Mouse (Mus musculus) 3134 (cell line): ENCODE measurements around the gene Rae1.

Experiments used
- DNase-seq: peaks from one replicate; pipeline ENCODE4 v3.0.0-alpha.2; 2011; ENCODE audit warnings: low spot score; ENCODE audit not compliant: insufficient read length; ENCODE audit errors: extremely low read depth

Gene Rae1

GRCm38 (mm10) chr2:172999630-173000284 is at the start of gene Rae1:
Gene Rae1 (plus strand): TSS chr2:173000117.
- peak; percentile 97 for DNase-seq

DNA sequence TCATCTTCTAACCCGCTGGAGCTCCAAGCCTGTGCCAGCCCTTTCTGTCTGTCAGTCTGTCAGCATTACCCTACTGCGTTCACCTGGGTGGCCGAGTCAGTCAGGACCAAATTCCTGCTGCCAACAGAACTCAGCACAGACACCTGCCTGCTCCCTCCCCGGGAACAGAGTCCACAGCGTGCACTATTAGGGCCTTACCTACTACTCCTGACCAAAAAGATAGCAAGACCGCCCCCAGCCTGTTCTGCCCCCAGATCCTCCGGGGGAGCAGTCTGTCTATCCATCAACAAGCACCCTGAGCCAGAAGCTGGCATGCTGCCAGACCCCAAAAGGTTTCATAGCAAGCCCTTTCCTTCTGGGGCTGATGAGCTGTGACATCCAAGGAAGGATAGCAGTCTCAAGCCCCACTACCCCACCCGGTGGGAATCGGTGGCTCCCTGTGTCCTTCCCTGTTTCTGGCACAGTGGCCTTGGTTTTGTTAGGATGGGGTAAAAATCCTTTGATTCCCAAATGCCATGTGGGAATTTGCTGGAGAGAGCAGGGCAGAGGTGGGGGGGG is 49.7 kb upstream of the Rae1 start:
- no peak for DNase-seq

GRCm38 (mm10) chr2:172950722-172951121 is 49.2 kb upstream of the Rae1 start:
- no peak for DNase-seq

GRCm38 (mm10) chr2:172951976-172952375 is 47.9 kb upstream of the Rae1 start:
- DNase-seq = no peak

DNA sequence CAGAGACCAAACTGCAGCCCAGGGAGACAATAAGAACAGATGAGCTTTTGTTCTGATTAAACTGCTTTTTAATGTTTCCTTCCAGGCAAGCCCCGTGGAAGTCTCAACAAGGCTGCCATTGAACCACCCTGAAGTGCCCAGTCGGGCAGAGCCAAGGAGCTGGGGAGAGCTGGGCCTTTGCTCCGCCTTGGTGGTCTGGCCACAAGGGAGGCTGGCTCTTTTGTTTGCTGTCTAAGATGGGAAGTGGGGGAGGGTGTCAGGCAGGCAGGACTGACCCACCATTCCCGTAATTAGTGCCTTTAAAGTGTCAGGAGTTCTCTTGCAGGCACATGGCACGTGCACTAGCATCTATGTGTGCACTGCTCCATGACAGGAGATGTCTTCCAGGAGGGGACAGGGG is 41.3 kb upstream of the Rae1 start:
- DNase-seq = no peak

DNA sequence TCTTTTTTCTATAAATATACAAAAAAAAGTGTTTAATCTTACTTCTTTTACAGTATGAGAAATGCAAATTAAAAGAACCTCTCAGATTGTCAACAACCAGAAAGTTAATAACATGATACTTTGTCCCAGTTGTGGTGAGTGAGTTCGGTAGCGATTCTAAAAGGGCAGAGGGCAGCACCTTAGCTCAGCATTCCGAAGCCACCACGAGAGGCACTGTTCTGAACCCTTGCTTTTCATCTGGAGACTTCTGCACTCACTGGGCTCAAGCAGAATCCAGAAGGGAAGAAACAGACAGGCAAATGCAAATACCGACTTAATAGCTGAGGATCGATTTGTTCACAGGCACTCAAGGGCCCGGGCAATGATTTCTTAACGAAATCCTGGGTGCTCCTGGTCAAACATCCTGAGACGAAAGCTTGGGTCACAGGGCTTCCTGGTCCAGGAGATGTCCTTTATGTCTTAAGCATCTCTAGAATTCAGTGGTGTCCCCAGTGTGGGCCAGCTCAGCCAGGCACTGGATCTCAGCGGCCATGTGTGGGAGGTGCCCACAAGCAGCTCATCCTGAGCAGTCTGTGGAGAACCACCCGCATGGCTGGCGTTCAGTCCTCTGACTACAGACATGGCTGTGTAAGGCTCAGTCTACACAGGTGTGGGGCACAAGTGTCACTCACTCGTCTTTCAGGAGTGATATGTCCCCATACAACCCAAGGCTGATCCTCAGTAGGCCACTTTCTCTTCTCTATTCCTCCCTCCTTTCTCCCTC is 40.7 kb upstream of the Rae1 start:
- DNase-seq = no peak

DNA sequence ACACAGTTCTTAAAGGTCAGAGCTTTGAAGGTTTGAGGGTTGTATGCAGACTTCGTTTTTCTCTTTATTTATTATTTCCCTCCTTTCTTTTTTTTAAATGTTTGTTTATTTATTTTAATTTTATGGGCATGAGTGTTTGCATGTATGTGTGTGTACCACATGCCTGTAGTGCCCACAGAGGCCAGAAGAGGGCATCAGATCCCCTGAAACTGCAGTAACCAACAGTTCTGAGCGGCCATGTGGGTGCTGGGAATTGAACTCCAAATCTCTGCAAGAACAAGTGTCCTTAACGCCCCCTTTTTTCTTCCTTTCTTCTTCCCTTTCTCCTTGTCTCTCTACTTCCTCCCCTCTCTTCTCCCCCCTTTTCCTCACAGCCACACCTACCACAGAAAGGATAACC is 39.6 kb upstream of the Rae1 start:
- DNase-seq = no peak

DNA sequence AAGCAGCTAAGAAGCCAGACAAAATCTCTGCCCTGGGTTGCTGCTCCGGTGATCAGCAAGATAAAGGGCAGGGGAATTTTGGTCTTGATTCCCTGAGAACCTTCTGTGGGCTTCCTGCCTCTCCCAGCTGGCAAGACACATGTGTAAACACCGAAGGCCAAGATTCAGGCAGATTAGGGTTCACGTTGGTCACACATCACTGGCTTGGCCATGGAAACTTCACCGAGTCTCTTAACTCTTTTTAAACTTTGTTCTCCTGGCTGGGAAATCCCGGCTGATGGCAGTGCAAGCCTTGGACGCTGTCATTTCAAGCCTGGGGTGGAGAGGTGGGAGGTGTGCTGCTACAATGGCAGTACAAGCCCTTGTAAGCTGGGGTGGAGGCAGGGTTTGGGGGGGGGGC is 38.7 kb upstream of the Rae1 start:
- DNase-seq = no peak

GRCm38 (mm10) chr2:172965249-172965648 is 34.7 kb upstream of the Rae1 start:
- peak; percentile 69 for DNase-seq

DNA sequence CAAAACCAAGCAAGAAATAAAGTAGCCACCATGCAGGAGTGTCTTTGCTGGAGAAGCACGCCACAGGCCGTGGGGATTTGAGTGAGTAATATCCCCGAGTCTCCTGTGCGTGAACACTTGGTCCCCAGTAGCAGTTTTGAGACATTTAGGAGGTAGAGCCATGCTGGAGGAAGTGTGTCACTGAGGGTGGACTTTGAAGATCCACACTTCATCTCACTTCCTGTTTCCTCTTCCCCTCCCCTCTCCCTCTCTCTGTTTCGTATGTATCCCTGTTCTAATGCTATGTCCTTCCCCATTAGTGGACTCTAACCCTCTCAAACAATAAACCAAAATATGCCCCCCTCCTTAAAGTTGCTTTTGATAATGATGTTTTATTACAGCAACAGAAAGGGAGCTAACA is 33.4 kb upstream of the Rae1 start:
- DNase-seq = no peak

- DNase-seq = no peak
Observed at GRCm38 (mm10) chr2:172971865-172972264, 28.1 kb upstream of the Rae1 start.

DNA sequence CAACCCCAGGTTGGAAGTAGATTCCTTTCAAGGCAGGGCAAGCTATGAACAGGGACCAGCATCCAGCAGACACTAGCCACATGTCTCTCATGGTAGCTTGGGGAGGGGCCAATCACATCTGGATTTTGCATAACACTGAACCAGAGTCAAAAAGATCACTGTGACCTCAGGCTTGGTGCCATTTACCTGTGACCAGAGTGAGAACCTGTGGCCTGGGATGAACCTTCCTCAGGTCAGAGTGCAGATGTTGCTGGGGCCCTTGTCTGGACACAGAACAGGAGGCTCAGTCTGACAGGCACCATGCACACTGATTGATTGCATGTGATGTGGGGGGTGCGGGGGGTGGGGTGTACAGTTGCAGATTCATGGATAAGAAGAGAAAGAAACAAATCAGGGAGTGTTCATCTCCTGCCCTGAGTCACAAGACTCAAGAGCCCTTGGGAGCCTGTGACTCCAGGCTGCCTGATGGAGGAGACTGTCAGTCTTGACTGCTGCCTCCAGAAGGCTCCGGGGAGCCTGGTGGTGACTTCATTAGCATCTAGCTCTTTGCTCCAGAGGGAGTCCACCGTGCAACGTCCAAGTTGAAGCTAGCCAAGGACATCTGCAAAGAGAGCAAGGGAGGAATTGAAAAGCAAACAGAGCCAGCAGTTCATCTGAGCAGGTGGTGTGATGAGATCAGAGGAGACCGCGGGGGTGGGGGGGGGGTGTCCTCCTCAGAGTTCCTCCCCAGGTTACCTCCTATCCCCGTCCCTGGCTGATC is 25.9 kb upstream of the Rae1 start:
- DNase-seq = no peak

- no peak for DNase-seq
Observed at GRCm38 (mm10) chr2:172974701-172975100, 25.2 kb upstream of the Rae1 start.

GRCm38 (mm10) chr2:172975159-172975558 is 24.8 kb upstream of the Rae1 start:
- no peak for DNase-seq

- no peak for DNase-seq
Observed at GRCm38 (mm10) chr2:172976661-172977238, 23.2 kb upstream of the Rae1 start.

DNA sequence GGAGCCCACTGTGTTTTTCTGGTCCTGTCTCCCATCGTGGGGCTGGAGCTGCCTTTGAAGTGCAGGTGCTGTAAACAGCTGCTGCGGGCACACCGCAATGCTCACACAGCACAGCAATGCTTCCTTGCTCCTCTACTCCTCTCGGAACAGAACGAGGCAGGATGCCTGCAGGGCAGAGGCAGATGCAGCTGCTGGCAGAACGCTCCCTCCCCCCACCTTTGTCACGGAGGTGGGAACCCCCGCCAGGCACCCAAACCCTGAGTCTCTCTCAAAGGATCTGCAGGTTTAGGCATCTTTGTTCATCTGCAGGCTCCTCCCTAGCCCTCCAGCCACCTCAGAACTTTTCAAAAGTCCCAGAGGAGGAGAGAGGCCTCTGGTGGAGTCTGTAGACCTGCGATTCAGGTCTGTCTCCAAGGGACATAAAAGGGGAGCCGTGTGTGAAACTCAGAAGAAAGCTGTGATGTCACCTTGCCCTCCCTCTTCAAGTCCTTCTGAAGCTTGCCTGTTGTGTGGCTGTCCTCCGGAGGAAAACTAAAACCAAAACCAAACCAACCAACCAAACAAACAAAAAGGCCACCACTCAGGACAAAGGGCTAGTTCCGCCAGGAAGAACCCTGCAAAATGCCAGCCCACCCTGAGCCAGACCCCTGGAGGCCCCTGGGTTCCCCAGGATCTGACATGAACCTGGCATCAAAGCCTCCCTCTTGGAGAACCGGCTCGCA is 22.3 kb upstream of the Rae1 start, which contains the start of gene Spo11:
Spo11 (plus strand) TSS at position 292 of the 722 bp plus-strand sequence.
- no peak for DNase-seq

GRCm38 (mm10) chr2:172978131-172978633 is 21.7 kb upstream of the Rae1 start:
- no peak for DNase-seq

DNA sequence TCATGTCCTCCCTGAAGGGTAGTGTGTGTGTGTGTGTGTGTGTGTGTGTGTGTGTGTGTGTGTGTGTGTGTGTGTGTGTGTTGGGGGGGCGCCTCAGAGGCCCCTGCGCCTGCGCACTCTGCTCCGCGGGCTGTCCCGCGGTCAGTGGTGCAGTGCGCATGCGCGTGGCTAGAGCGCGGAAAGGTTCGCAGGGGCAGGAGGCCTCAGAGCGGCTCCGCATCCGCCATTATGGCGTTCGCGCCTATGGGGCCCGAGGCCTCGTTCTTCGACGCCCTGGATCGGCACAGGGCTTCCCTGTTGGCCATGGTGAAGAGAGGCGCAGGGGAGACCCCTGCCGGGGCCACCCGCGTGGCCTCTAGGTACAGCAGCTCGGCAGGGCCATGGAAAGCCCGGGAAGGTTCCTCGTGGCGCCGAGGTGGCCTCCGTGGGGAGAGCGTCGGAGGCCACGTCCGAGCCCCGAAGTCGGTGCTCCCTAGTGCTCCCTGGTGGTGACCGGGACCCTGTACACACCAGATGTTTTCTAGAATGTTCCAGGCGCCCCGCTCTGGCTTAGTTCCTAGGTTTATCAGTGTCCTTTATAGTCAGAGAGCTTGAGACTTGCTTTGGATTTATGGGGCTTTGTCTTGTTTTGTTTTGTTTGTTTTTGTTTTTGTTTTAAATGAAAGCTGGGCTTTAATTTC is 20.1 kb upstream of the Rae1 start:
- DNase-seq = no peak

- DNase-seq = no peak
Observed at GRCm38 (mm10) chr2:172982776-172983561, 16.9 kb upstream of the Rae1 start.
